Mouse (Mus musculus) kidney, embryonic 16.5 days (tissue): ENCODE data around the gene Pdlim5. TPM values are rescaled to one million over a fixed set of nuclear protein-coding genes. Genes with fewer than 3 reads are reported as not detected.

ENCODE experiments used
- ATAC-seq: fragments of 200-750 bp; cut with Nextera tagmentation; 2 replicates; pipeline ENCODE4 v1.8.0; 2017; ENCODE audit warnings: moderate TSS enrichment; ENCODE audit not compliant: low FRiP score, low TSS enrichment
- H3K27ac ChIP-seq: fragments of 300-500 bp; sonication (generic); 2 replicates; pipeline ENCODE4 v1.5.1; 2014; ENCODE audit warnings: low read length
- H3K27me3 ChIP-seq: fragments of 300-500 bp; sonication (generic); 2 replicates; pipeline ENCODE4 v1.6.1; 2014; ENCODE audit warnings: low read length, control low read depth, mixed read lengths; ENCODE audit not compliant: insufficient read depth
- H3K36me3 ChIP-seq: fragments of 300-500 bp; sonication (generic); 2 replicates; pipeline ENCODE4 v1.6.1; 2014; ENCODE audit warnings: low read length, control low read depth, mixed read lengths; ENCODE audit not compliant: insufficient read depth
- H3K4me1 ChIP-seq: fragments of 300-500 bp; sonication (generic); 2 replicates; pipeline ENCODE4 v1.6.1; 2014; ENCODE audit warnings: low read length, control low read depth, mixed read lengths; ENCODE audit not compliant: insufficient read depth
- H3K4me2 ChIP-seq: fragments of 300-500 bp; sonication (generic); replicated peaks from 2 replicates; pipeline ENCODE4 v1.6.1; 2014; ENCODE audit warnings: low read depth, low read length
- H3K4me3 ChIP-seq: fragments of 300-500 bp; sonication (generic); 2 replicates; pipeline ENCODE4 v1.5.1; 2014; ENCODE audit warnings: mild to moderate bottlenecking, low read length
- H3K9ac ChIP-seq: fragments of 300-500 bp; sonication (generic); replicated peaks from 2 replicates; pipeline ENCODE4 v1.6.1; 2014; ENCODE audit warnings: low read length
- H3K9me3 ChIP-seq: fragments of 300-500 bp; sonication (generic); 2 replicates; pipeline ENCODE4 v1.6.1; 2016; ENCODE audit warnings: low read length, control low read depth
- WGBS: fragments of 180-500 bp; shearing (Covaris S2); extraction: QIAGEN DNeasy Blood & Tissue Kit; methylation state at CpG from one replicate; pipeline ENCODE4 v1.1.7; 2014; 5-methylcytosine and 5-hydroxymethylcytosine counted together
- polyA plus RNA-seq: library from polyadenylated mRNA; unstranded; fragments of >200 nt; fragmentation: Nextera tagmentation; extraction: Ambion mirVana; gene quantifications from 2 replicates; pipeline ENCODE4 v1.2.1, GENCODE M21; 2015

Pdlim5 gene
- polyA plus RNA-seq, 1 experiment from 2014 or later, result 50.7 TPM

- H3K27me3 ChIP-seq, result no peaks in the 10 kb centered on the region
- no peaks in the 10 kb centered on the region for H3K36me3 ChIP-seq
- H3K4me2 ChIP-seq, result no peak overlapping the region
- H3K9me3 ChIP-seq, result no peaks in the 10 kb centered on the region
- 47% methylated on average over 4 of the region's 4 CpGs for WGBS
- peak; percentile 82 for ATAC-seq
- no peak overlapping the region for H3K27ac ChIP-seq
- H3K4me1 ChIP-seq, result no peaks in the 10 kb centered on the region
- no peak overlapping the region for H3K4me3 ChIP-seq
- H3K9ac ChIP-seq, result no peak overlapping the region
Measured at GRCm38 (mm10) chr3:142413345-142413885, 17.9 kb upstream of the Pdlim5 start.

GRCm38 (mm10) chr3:142410930-142411329 is 15.4 kb upstream of the Pdlim5 start:
- ATAC-seq, result no peak
- Histone ChIP-seq H3K9ac (no peak overlapping the region), H3K4me3 (no peak overlapping the region), H3K27ac (no peak overlapping the region), H3K9me3 (no peaks in the 10 kb centered on the region), H3K36me3 (no peaks in the 10 kb centered on the region), H3K4me1 (no peaks in the 10 kb centered on the region), H3K27me3 (no peaks in the 10 kb centered on the region), H3K4me2 (no peak overlapping the region)

GRCm38 (mm10) chr3:142394796-142395508 is 544 bp downstream of the Pdlim5 start:
- ATAC-seq, result peak; percentile 85
- H3K9me3 ChIP-seq, result no peaks in the 10 kb centered on the region
- peak overlapping the region; percentile 81 for H3K4me2 ChIP-seq
- H3K36me3 ChIP-seq, result no peaks in the 10 kb centered on the region
- H3K4me1 ChIP-seq, result peaks cover 14% of the 10 kb centered on the region
- no peaks in the 10 kb centered on the region for H3K27me3 ChIP-seq
- under 1% methylated on average over 53 of the region's 64 CpGs for WGBS
- peak overlapping the region; percentile 78 for H3K4me3 ChIP-seq
- peak overlapping the region; percentile 90 for H3K9ac ChIP-seq
- H3K27ac ChIP-seq, result peak overlapping the region; percentile 91

- H3K27ac ChIP-seq, result peak overlapping the region; percentile 91; the same call in 1 of the 2 replicates
- peak overlapping the region; percentile 78 for H3K4me3 ChIP-seq
- no peak for ATAC-seq
- H3K9me3 ChIP-seq, result no peaks in the 10 kb centered on the region
- WGBS, result 22% methylated on average over 9 of the region's 9 CpGs
- peaks cover 17% of the 10 kb centered on the region for H3K4me1 ChIP-seq
- H3K27me3 ChIP-seq, result no peaks in the 10 kb centered on the region
- peak overlapping the region; percentile 81 for H3K4me2 ChIP-seq
- peak overlapping the region; percentile 90 for H3K9ac ChIP-seq
- H3K36me3 ChIP-seq, result no peaks in the 10 kb centered on the region
Measured at GRCm38 (mm10) chr3:142394000-142394411, 1.5 kb downstream of the Pdlim5 start.

DNA sequence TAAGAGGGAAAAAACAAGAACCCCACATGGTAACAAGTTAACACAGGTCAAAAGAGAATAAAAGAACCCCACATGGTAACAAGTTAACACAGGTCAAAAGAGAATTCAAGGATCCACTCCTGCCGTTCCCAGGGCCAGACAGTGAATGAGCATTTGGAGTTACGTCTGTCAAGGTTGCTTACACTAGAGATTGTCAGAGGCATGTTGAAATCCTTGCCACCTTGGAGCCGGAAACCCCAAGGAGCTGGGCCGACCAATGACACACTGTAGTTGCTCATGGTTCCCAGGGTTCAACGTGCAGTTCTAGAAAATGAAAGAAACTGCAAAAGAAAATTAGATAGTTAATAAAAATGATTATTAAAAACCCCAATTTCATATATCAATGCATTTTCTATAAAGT is 4.0 kb downstream of the Pdlim5 start:
- WGBS, result 81% methylated on average over 5 of the region's 5 CpGs
- H3K9me3 ChIP-seq, result no peaks in the 10 kb centered on the region
- no peak overlapping the region for H3K4me2 ChIP-seq
- ATAC-seq, result no peak
- no peaks in the 10 kb centered on the region for H3K27me3 ChIP-seq
- H3K27ac ChIP-seq, result no peak overlapping the region
- no peak overlapping the region for H3K4me3 ChIP-seq
- H3K9ac ChIP-seq, result no peak overlapping the region
- H3K4me1 ChIP-seq, result peaks cover 17% of the 10 kb centered on the region
- H3K36me3 ChIP-seq, result 0 out of 2 replicates have a peak, but pooled peaks cover 3% of the 10 kb centered on the region

DNA sequence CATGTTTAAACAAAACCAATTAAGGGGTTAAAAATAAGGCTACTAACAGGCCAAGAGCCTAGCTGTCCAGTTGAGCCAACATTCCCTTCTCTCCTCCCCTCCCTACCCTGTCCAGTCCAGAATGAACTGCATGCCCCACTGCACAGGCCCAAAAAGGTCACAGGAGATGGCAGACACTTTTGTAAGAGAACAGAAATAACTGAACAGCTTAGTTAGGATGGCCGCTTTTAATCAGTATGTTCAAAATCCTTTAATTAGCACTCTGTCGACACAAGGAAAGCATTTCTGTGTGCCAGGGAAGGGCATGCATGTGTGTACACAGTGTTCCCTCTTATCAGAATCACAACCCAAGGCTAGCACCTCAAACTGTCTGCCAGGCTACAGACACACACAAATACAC is 5.2 kb downstream of the Pdlim5 start:
- H3K27ac ChIP-seq, result no peak overlapping the region
- no peaks in the 10 kb centered on the region for H3K27me3 ChIP-seq
- no peak overlapping the region for H3K4me3 ChIP-seq
- no peak overlapping the region for H3K9ac ChIP-seq
- WGBS, result 46% methylated on average over 2 of the region's 2 CpGs
- peaks cover 17% of the 10 kb centered on the region for H3K4me1 ChIP-seq
- H3K4me2 ChIP-seq, result no peak overlapping the region
- 0 out of 2 replicates have a peak, but pooled peaks cover 3% of the 10 kb centered on the region for H3K36me3 ChIP-seq
- no peaks in the 10 kb centered on the region for H3K9me3 ChIP-seq
- ATAC-seq, result 0 out of 2 replicates have a peak, but pooled peaks have one; percentile 64

GRCm38 (mm10) chr3:142388189-142388588 is 7.3 kb downstream of the Pdlim5 start:
- ATAC-seq, result no peak
- Histone ChIP-seq H3K9me3 (no peaks in the 10 kb centered on the region), H3K4me3 (no peak overlapping the region)

GRCm38 (mm10) chr3:142386505-142386904 is 9.0 kb downstream of the Pdlim5 start:
- no peak overlapping the region for H3K4me3 ChIP-seq
- H3K27me3 ChIP-seq, result no peaks in the 10 kb centered on the region
- WGBS, result 77% methylated on average over 4 of the region's 4 CpGs
- no peaks in the 10 kb centered on the region for H3K9me3 ChIP-seq
- H3K27ac ChIP-seq, result no peak overlapping the region
- H3K9ac ChIP-seq, result no peak overlapping the region
- no peak overlapping the region for H3K4me2 ChIP-seq
- no peak for ATAC-seq
- H3K36me3 ChIP-seq, result 0 out of 2 replicates have a peak, but pooled peaks cover 3% of the 10 kb centered on the region
- H3K4me1 ChIP-seq, result peaks cover 8% of the 10 kb centered on the region; the same call in 1 of the 2 replicates

More at GRCm38 (mm10) chr3:142388189-142388588, 7.3 kb downstream of the Pdlim5 start:
- H3K4me1 ChIP-seq, result peaks cover 8% of the 10 kb centered on the region; the same call in 1 of the 2 replicates
- WGBS, result 72% methylated on average over 4 of the region's 4 CpGs
- H3K27me3 ChIP-seq, result no peaks in the 10 kb centered on the region
- H3K9ac ChIP-seq, result no peak overlapping the region
- 0 out of 2 replicates have a peak, but pooled peaks cover 3% of the 10 kb centered on the region for H3K36me3 ChIP-seq
- H3K4me2 ChIP-seq, result no peak overlapping the region
- no peak overlapping the region for H3K27ac ChIP-seq

DNA sequence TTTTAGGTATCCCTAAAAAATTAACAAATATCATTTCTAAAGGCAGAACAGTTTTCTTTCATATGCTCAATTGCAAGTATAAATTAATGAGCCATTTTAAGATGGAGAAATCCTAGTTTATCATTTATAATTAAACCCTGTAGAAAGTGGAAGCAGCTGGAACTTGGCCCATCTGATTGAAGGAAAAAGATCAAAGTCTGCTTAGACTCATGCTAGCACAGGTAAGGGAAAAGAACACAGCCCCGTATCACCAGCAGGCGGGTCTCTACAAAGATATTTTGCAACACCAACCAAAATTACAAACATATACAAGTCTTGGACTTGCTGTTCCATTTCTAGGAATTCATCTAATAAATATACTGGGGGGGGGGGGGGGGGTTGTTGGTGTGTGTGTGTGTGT is 9.8 kb downstream of the Pdlim5 start:
- Histone ChIP-seq H3K9me3 (no peaks in the 10 kb centered on the region), H3K27me3 (no peaks in the 10 kb centered on the region), H3K4me2 (no peak overlapping the region), H3K4me3 (no peak overlapping the region), H3K4me1 (peaks cover 8% of the 10 kb centered on the region; the same call in 1 of the 2 replicates), H3K27ac (no peak overlapping the region), H3K9ac (no peak overlapping the region), H3K36me3 (0 out of 2 replicates have a peak, but pooled peaks cover 3% of the 10 kb centered on the region)
- WGBS, result 78% methylated on average over 2 of the region's 2 CpGs
- ATAC-seq, result no peak

- peaks cover 6% of the 10 kb centered on the region; the same call in 1 of the 2 replicates for H3K4me1 ChIP-seq
- ATAC-seq, result no peak
- no peaks in the 10 kb centered on the region for H3K9me3 ChIP-seq
Measured at GRCm38 (mm10) chr3:142376638-142377037, 18.9 kb downstream of the Pdlim5 start.

More at GRCm38 (mm10) chr3:142376638-142377037, 18.9 kb downstream of the Pdlim5 start:
- Histone ChIP-seq H3K9ac (no peak overlapping the region), H3K27ac (no peak overlapping the region), H3K4me3 (no peak overlapping the region), H3K27me3 (no peaks in the 10 kb centered on the region), H3K36me3 (no peaks in the 10 kb centered on the region), H3K4me2 (no peak overlapping the region)
- WGBS, result 63% methylated on average over 1 of the region's 1 CpGs
